Mouse (Mus musculus) heart, adult 2 months (tissue): ENCODE measurements around the gene Lrrc4. TPM values are rescaled to one million over a fixed set of nuclear protein-coding genes. Genes with fewer than 3 reads are reported as not detected.
A peak's percentile ranks its signal among the peaks of the same experiment; 100 is the strongest.

ENCODE experiments used
- DNase-seq, 2 experiments: peaks; one replicate each; pipeline ENCODE4 v3.0.0; 2021
- H3K27ac ChIP-seq: fragments of 200-600 bp; 2 replicates; pipeline ENCODE4 v1.8.1; 2022
- H3K27me3 ChIP-seq: fragments of 200-500 bp; 2 replicates; pipeline ENCODE4 v1.6.1; 2012; ENCODE audit warnings: mild to moderate bottlenecking, low read length, inconsistent platforms, mixed read lengths; ENCODE audit not compliant: control insufficient read depth, insufficient read depth
- H3K36me3 ChIP-seq: fragments of 200-500 bp; 2 replicates; pipeline ENCODE4 v1.6.1; 2012; ENCODE audit warnings: low read length, inconsistent platforms; ENCODE audit not compliant: control insufficient read depth, insufficient read depth
- H3K4me1 ChIP-seq: fragments of 200-500 bp; 2 replicates; pipeline ENCODE4 v1.6.1; 2011; ENCODE audit warnings: low read length; ENCODE audit not compliant: control insufficient read depth, insufficient read depth
- H3K4me3 ChIP-seq: fragments of 200-600 bp; 2 replicates; pipeline ENCODE4 v1.8.1; 2022
- H3K79me2 ChIP-seq: fragments of 200-500 bp; replicated peaks from 2 replicates; pipeline ENCODE4 v1.6.1; 2012; ENCODE audit warnings: mild to moderate bottlenecking, inconsistent platforms, low read length, moderate library complexity, mixed read lengths; ENCODE audit not compliant: control insufficient read depth, insufficient read depth
- H3K9ac ChIP-seq: fragments of 200-500 bp; 2 replicates; pipeline ENCODE4 v1.6.1; 2012; ENCODE audit warnings: low read depth, mild to moderate bottlenecking, control low read depth, inconsistent platforms, low read length, mixed read lengths
- CTCF ChIP-seq: fragments of 200-600 bp; IDR thresholded peaks from 2 replicates; pipeline ENCODE4 v1.8.1; 2022; ENCODE audit warnings: antibody characterized with exemption, mild to moderate bottlenecking, moderate library complexity
- EP300 ChIP-seq: fragments of 200-500 bp; IDR thresholded peaks from 2 replicates; pipeline ENCODE4 v1.6.1; 2011; ENCODE audit warnings: low read depth, low read length, control low read depth; ENCODE audit not compliant: insufficient read depth
- POLR2A ChIP-seq: fragments of 200-500 bp; IDR thresholded peaks from 2 replicates; pipeline ENCODE4 v1.6.1; 2011; ENCODE audit warnings: mild to moderate bottlenecking, low read depth, low read length, control low read depth; ENCODE audit not compliant: insufficient read depth
- WGBS: fragments of 180-500 bp; shearing (Covaris S2); methylation state at CpG from one replicate; pipeline ENCODE4 v1.1.7; 2018; 5-methylcytosine and 5-hydroxymethylcytosine counted together
- intact Hi-C: fragments of 180-260 bp; cut with DNase I; formaldehyde crosslinking; loops from one replicate; pipeline ENCODE4 v1.15.1; 2025
- polyA plus RNA-seq: library from polyadenylated mRNA; depleted of rRNA; stranded (reverse); fragments of >200 nt; gene quantifications from 2 replicates; pipeline ENCODE4 v1.2.3, GENCODE M21; 2012
- total RNA-seq, 2 experiments: library from RNA; stranded (reverse); gene quantifications; 2 replicates each; pipeline ENCODE4 v1.2.3; 2021

Lrrc4 gene
- total and polyA plus RNA-seq, 3 experiments, result 0.43 to 0.68 (median 0.47) TPM

GRCm38 (mm10) chr6:28865112-28865511 is 33.6 kb upstream of the Lrrc4 start:
- WGBS, result 80% methylated on average over 10 of the region's 10 CpGs
- intact Hi-C loops, result no loop called here

GRCm38 (mm10) chr6:28864684-28865083 is 33.1 kb upstream of the Lrrc4 start:
- H3K4me3 ChIP-seq, result no peak overlapping the region
- peaks cover 4% of the 10 kb centered on the region for H3K4me1 ChIP-seq
- no peaks in the 10 kb centered on the region for H3K27me3 ChIP-seq
- no peak for TF ChIP-seq CTCF
- no peak for TF ChIP-seq POLR2A
- no peak for TF ChIP-seq EP300
- no peaks in the 10 kb centered on the region for H3K36me3 ChIP-seq
- H3K9ac ChIP-seq, result no peak overlapping the region
- H3K27ac ChIP-seq, result no peak overlapping the region
- intact Hi-C loops, result no loop called here
- WGBS, result 33% methylated on average over 5 of the region's 5 CpGs
- H3K79me2 ChIP-seq, result no peaks in the 10 kb centered on the region
- DNase-seq, result peak in 1 of 2 experiments; percentile 30

More at GRCm38 (mm10) chr6:28865112-28865511, 33.6 kb upstream of the Lrrc4 start:
- Histone ChIP-seq H3K9ac (no peak overlapping the region), H3K36me3 (no peaks in the 10 kb centered on the region), H3K27ac (no peak overlapping the region), H3K79me2 (no peaks in the 10 kb centered on the region), H3K27me3 (no peaks in the 10 kb centered on the region), H3K4me3 (no peak overlapping the region), H3K4me1 (peaks cover 4% of the 10 kb centered on the region)
- TF ChIP-seq POLR2A, result no peak
- no peak for TF ChIP-seq EP300
- no peak for TF ChIP-seq CTCF
- no peak for DNase-seq

GRCm38 (mm10) chr6:28862304-28862703 is 30.8 kb upstream of the Lrrc4 start:
- no peak for DNase-seq
- Histone ChIP-seq H3K9ac (no peak overlapping the region), H3K4me1 (peaks cover 4% of the 10 kb centered on the region), H3K36me3 (no peaks in the 10 kb centered on the region), H3K4me3 (no peak overlapping the region), H3K27me3 (no peaks in the 10 kb centered on the region), H3K27ac (no peak overlapping the region), H3K79me2 (no peaks in the 10 kb centered on the region)
- no peak for TF ChIP-seq CTCF
- TF ChIP-seq POLR2A, result no peak
- no peak for TF ChIP-seq EP300
- 60% methylated on average over 8 of the region's 8 CpGs for WGBS
- intact Hi-C loops, result no loop called here

GRCm38 (mm10) chr6:28860922-28861321 is 29.4 kb upstream of the Lrrc4 start:
- Histone ChIP-seq H3K79me2 (no peaks in the 10 kb centered on the region), H3K4me1 (peaks cover 4% of the 10 kb centered on the region), H3K36me3 (no peaks in the 10 kb centered on the region), H3K4me3 (no peak overlapping the region), H3K9ac (no peak overlapping the region), H3K27ac (no peak overlapping the region), H3K27me3 (no peaks in the 10 kb centered on the region)
- DNase-seq, result no peak
- 57% methylated on average over 2 of the region's 2 CpGs for WGBS
- TF ChIP-seq POLR2A (no peak), EP300 (no peak), CTCF (no peak)
- intact Hi-C loops, result no loop called here

GRCm38 (mm10) chr6:28860450-28860849 is 28.9 kb upstream of the Lrrc4 start:
- 83% methylated on average over 2 of the region's 2 CpGs for WGBS
- Histone ChIP-seq H3K79me2 (no peaks in the 10 kb centered on the region), H3K4me3 (no peak overlapping the region), H3K27ac (no peak overlapping the region), H3K9ac (no peak overlapping the region), H3K4me1 (peaks cover 6% of the 10 kb centered on the region), H3K27me3 (no peaks in the 10 kb centered on the region), H3K36me3 (no peaks in the 10 kb centered on the region)
- intact Hi-C loops, result no loop called here
- TF ChIP-seq CTCF (no peak), EP300 (no peak), POLR2A (no peak)
- DNase-seq, result no peak

GRCm38 (mm10) chr6:28859094-28859493 is 27.5 kb upstream of the Lrrc4 start:
- TF ChIP-seq CTCF (no peak), POLR2A (no peak), EP300 (no peak)
- intact Hi-C loops, result no loop called here
- no peaks in the 10 kb centered on the region for H3K27me3 ChIP-seq
- H3K27ac ChIP-seq, result no peak overlapping the region
- H3K9ac ChIP-seq, result no peak overlapping the region
- H3K36me3 ChIP-seq, result no peaks in the 10 kb centered on the region
- no peak overlapping the region for H3K4me3 ChIP-seq
- H3K4me1 ChIP-seq, result peaks cover 2% of the 10 kb centered on the region
- no peaks in the 10 kb centered on the region for H3K79me2 ChIP-seq
- DNase-seq, result no peak
- WGBS, result 81% methylated on average over 2 of the region's 2 CpGs
